Mouse (Mus musculus) forebrain, embryonic 16.5 days (tissue): ENCODE results near the gene Eed. TPM values are rescaled to one million over a fixed set of nuclear protein-coding genes. Genes with fewer than 3 reads are reported as not detected.

ENCODE experiments used
- ATAC-seq: fragments of 200-750 bp; cut with Nextera tagmentation; 2 replicates; pipeline ENCODE4 v1.8.0; 2017; ENCODE audit warnings: mild to moderate bottlenecking, moderate library complexity
- H3K27ac ChIP-seq: fragments of 300-500 bp; sonication (generic); 2 replicates; pipeline ENCODE4 v1.5.1; 2014; ENCODE audit warnings: low read length, control low read depth
- H3K27me3 ChIP-seq: fragments of 300-500 bp; sonication (generic); replicated peaks from 2 replicates; pipeline ENCODE4 v1.6.1; 2014; ENCODE audit warnings: low read length; ENCODE audit not compliant: control insufficient read depth, insufficient read depth
- H3K36me3 ChIP-seq: fragments of 300-500 bp; sonication (generic); 2 replicates; pipeline ENCODE4 v1.6.1; 2014; ENCODE audit not compliant: control insufficient read depth, insufficient read depth
- H3K4me1 ChIP-seq: fragments of 300-500 bp; sonication (generic); replicated peaks from 2 replicates; pipeline ENCODE4 v1.6.1; 2014; ENCODE audit warnings: low read length; ENCODE audit not compliant: control insufficient read depth, insufficient read depth
- H3K4me2 ChIP-seq: fragments of 300-500 bp; sonication (generic); 2 replicates; pipeline ENCODE4 v1.6.1; 2014; ENCODE audit warnings: mild to moderate bottlenecking, low read length, control low read depth
- H3K4me3 ChIP-seq: fragments of 300-500 bp; sonication (generic); replicated peaks from 2 replicates; pipeline ENCODE4 v1.5.1; 2014; ENCODE audit warnings: mild to moderate bottlenecking, low read length, control low read depth
- H3K9ac ChIP-seq: fragments of 300-500 bp; sonication (generic); replicated peaks from 2 replicates; pipeline ENCODE4 v1.6.1; 2014; ENCODE audit warnings: low read depth, low read length, control low read depth
- H3K9me3 ChIP-seq: fragments of 300-500 bp; sonication (generic); 2 replicates; pipeline ENCODE4 v1.6.1; 2016; ENCODE audit warnings: low read length; ENCODE audit not compliant: control insufficient read depth
- WGBS: fragments of 180-500 bp; shearing (Covaris S2); extraction: QIAGEN DNeasy Blood & Tissue Kit; methylation state at CpG from one replicate; pipeline ENCODE4 v1.1.7; 2014; 5-methylcytosine and 5-hydroxymethylcytosine counted together
- polyA plus RNA-seq: library from polyadenylated mRNA; unstranded; fragments of >200 nt; fragmentation: Nextera tagmentation; extraction: Ambion mirVana; gene quantifications from 2 replicates; pipeline ENCODE4 v1.2.1, GENCODE M21; 2015

Eed gene
- polyA plus RNA-seq, 1 experiment from 2014 or later: 35.0 TPM

DNA sequence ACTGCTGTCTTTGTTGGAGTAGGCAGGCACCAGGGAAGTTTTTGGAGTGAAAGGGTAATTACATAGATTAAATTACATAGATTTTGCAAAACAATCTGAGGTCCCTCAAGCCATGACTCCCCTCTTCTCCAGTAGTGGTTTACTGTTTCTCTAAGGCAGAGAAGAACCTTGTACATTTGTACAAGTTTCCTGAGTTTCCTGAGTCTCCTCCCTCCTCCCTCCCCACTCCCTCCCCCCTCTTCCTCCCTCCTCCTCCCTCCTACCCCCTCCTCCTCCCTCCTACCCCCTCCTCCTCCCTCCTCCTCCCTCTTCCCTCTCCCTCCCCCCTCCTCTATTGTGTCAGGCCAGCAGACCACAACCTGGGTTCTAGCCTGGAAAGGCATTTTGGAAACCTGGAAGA lies 3.6 kb upstream of the Eed start:
- H3K4me2 ChIP-seq: no peak overlapping the region
- H3K4me1 ChIP-seq: peaks cover 3% of the 10 kb centered on the region; the same call in 1 of the 2 replicates
- H3K9ac ChIP-seq: no peak overlapping the region
- H3K4me3 ChIP-seq: no peak overlapping the region
- no peaks in the 10 kb centered on the region for H3K36me3 ChIP-seq
- H3K27ac ChIP-seq: no peak overlapping the region
- no peak for ATAC-seq
- H3K9me3 ChIP-seq: no peaks in the 10 kb centered on the region
- no peaks in the 10 kb centered on the region for H3K27me3 ChIP-seq

DNA sequence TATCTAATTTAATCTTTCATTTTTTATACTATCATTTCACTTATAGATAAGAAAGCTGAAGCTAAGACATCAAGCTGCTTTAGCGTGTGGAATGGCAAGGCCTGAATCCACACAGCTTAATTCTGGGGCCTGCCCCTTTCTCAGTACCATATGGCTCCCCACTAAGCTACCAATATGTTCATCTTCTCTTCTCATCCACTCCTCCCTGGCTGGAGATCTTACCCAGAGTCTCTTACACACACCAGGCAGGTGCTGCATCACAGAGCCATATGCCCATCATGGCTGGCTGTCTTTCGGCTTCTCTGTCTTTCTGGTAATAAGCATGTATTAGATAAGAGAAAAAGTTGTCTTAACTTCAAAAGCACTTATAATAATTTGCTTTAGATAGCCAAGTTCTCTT lies 2.7 kb upstream of the Eed start:
- ATAC-seq: no peak
- H3K4me2 ChIP-seq: no peak overlapping the region
- WGBS: 67% methylated on average over 2 of the region's 2 CpGs
- no peak overlapping the region for H3K9ac ChIP-seq
- H3K36me3 ChIP-seq: no peaks in the 10 kb centered on the region
- H3K27me3 ChIP-seq: no peaks in the 10 kb centered on the region
- H3K27ac ChIP-seq: no peak overlapping the region; the same call in 1 of the 2 replicates
- H3K4me1 ChIP-seq: peaks cover 11% of the 10 kb centered on the region
- H3K9me3 ChIP-seq: no peaks in the 10 kb centered on the region
- no peak overlapping the region for H3K4me3 ChIP-seq

DNA sequence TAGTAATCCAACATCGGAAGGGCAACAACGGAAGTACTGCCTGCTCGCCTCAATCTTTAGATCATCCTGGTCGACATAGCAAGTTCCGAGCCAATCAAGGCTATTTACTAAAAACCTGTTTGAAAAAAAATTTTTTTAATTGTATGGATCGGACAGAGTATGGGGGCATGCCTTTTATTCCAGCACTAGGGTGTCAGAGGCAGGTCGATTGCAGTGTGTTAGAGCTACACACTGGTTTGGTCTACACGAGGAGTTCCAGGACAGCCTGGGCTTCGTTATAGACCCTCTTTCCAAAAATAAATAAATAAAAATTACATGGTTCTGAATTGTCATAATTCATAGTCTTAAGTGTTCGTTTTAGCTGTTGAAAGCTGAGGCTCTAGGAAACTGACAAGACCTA lies 774 bp upstream of the Eed start:
- Histone ChIP-seq H3K9ac (peak overlapping the region; percentile 89), H3K27me3 (no peaks in the 10 kb centered on the region), H3K4me2 (peak overlapping the region; percentile 78), H3K27ac (peak overlapping the region; percentile 99), H3K4me3 (peak overlapping the region; percentile 95), H3K36me3 (no peaks in the 10 kb centered on the region), H3K4me1 (peaks cover 12% of the 10 kb centered on the region), H3K9me3 (no peaks in the 10 kb centered on the region)
- peak; percentile 16 for ATAC-seq
- WGBS: 12% methylated on average over 10 of the region's 10 CpGs

DNA sequence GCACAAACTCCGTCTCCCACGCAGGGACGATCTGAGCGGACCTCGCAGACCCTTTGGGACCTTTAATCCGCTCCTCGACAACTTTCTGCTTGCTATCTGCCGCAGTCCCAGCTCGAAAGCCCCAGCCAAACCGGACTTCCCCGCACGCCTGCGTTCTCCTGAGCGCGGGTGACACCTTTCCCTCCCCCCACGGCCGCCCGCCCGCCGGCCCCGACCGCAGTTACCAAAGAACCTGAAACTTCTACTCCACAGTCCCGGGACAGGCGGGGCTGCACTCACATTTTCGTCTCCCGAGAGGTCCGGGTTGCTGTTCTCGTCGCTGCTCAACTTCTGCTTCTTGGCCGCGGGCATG lies 674 bp downstream of the Eed start:
- H3K9ac ChIP-seq: peak overlapping the region; percentile 89
- WGBS: 1% methylated on average over 31 of the region's 31 CpGs
- peaks cover 10% of the 10 kb centered on the region for H3K36me3 ChIP-seq
- H3K27ac ChIP-seq: peak overlapping the region; percentile 99
- peaks cover 12% of the 10 kb centered on the region for H3K4me1 ChIP-seq
- no peak for ATAC-seq
- no peaks in the 10 kb centered on the region for H3K9me3 ChIP-seq
- peak overlapping the region; percentile 89 for H3K4me2 ChIP-seq
- H3K4me3 ChIP-seq: peak overlapping the region; percentile 95
- no peaks in the 10 kb centered on the region for H3K27me3 ChIP-seq

DNA sequence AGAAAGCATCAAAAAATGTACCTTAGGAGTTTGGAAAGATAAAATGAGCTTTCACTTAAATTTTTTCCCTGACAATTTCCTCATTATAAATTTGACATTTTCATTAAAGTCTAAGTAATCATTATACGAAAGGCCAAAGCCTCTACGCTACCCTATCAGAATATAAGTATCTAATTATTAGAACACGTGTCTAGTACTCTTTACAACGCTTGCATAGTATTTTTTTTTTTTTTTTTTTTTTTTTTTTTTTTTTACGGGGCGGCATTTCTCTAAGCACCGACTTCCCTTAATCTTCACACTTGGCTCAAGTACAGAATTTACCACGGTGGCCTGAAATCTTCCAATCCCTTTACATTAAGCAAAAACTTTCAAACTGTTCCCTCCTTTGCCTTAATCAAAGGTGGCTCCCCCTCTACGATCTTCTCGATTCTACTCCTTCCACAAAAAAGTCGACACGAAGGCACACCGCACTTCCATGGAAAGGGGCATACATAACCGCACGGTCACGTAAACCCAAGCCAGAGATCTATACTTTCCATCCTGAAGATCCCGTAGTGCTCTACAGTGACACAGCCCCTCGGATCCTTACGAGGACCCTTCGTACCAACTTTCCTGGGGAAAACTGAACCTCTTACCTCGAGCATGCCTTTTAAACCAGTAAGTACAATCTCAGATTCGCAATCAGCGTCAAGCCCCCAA lies 1.2 kb downstream of the Eed start:
- Histone ChIP-seq H3K36me3 (peaks cover 10% of the 10 kb centered on the region), H3K9ac (peak overlapping the region; percentile 89), H3K27me3 (no peaks in the 10 kb centered on the region), H3K9me3 (no peaks in the 10 kb centered on the region), H3K4me1 (peaks cover 12% of the 10 kb centered on the region), H3K4me2 (peak overlapping the region; percentile 89), H3K4me3 (peak overlapping the region; percentile 95), H3K27ac (peak overlapping the region; percentile 99; the same call in 1 of the 2 replicates)
- WGBS: 1% methylated on average over 23 of the region's 23 CpGs
- no peak for ATAC-seq

DNA sequence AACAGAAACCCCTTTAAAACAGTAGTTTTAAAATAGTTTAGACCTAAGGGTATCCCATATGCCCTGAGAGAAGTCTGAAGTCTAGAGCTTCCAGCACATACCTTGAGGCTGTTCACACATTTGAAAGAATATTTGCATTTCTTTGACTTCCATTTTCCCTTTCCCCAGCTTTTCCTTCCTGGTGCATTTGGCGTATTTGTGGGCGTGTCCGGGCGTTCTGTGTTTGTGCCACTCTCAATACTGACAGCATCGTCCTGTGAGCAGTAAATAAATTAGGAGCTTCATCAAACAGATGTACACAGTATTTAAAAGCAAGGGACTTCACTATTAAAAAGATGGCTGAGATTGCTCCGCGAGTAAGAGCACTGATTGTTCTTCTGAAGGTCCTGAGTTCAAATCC lies 4.0 kb downstream of the Eed start:
- WGBS: 94% methylated on average over 7 of the region's 7 CpGs
- Histone ChIP-seq H3K27me3 (no peaks in the 10 kb centered on the region), H3K27ac (no peak overlapping the region), H3K4me2 (no peak overlapping the region), H3K4me3 (no peak overlapping the region), H3K4me1 (peaks cover 12% of the 10 kb centered on the region), H3K9ac (no peak overlapping the region), H3K36me3 (peaks cover 18% of the 10 kb centered on the region), H3K9me3 (no peaks in the 10 kb centered on the region)
- no peak for ATAC-seq

DNA sequence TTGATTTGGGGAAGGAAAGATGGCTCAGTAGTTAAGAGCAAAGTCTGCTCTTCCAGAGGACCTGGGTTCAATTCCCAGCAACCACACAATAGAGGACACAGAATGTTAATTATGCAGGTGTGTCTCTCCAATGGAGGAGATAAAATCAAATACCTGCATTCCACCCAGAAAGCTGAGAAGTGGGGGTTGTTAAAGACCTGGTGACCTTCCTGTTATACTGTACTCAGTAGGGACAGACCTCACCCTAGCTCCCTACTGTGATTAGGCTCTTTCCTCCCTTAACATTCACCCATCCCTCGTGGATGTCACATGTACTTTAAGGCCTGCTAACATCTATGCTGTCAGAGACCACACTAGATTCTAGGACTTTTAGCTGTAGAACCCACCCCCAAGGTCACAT lies 5.2 kb downstream of the Eed start:
- ATAC-seq: no peak
- 96% methylated on average over 1 of the region's 1 CpGs for WGBS

DNA sequence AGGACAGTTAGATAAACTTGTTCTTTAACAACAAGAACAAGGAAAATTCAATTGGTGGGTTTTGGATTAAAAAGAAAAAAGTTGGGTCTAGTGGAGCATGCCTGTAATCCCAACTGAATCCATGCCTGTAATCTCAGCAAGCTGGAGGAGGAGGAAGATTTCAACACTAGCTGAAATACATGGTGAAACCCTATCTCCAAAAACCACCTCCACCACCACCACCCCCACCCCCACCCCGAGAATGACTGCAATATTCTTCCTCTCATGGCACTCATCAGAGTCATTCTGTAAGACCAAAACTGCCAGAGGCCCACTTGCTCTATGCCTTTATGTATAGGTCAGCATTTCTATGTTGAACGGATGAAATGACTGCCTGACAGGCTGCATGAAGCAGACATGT lies 13.5 kb downstream of the Eed start:
- Histone ChIP-seq H3K4me1 (no peaks in the 10 kb centered on the region), H3K36me3 (peaks cover 5% of the 10 kb centered on the region), H3K9me3 (no peaks in the 10 kb centered on the region), H3K27me3 (no peaks in the 10 kb centered on the region), H3K9ac (no peak overlapping the region), H3K4me3 (no peak overlapping the region), H3K27ac (no peak overlapping the region), H3K4me2 (no peak overlapping the region)
- WGBS: 88% methylated on average over 2 of the region's 2 CpGs
- no peak for ATAC-seq

More for the DNA sequence above, 5.2 kb downstream of the Eed start:
- Histone ChIP-seq H3K9ac (no peak overlapping the region), H3K9me3 (no peaks in the 10 kb centered on the region), H3K27me3 (no peaks in the 10 kb centered on the region), H3K4me3 (no peak overlapping the region), H3K4me2 (no peak overlapping the region), H3K36me3 (peaks cover 18% of the 10 kb centered on the region), H3K27ac (no peak overlapping the region), H3K4me1 (peaks cover 9% of the 10 kb centered on the region)

DNA sequence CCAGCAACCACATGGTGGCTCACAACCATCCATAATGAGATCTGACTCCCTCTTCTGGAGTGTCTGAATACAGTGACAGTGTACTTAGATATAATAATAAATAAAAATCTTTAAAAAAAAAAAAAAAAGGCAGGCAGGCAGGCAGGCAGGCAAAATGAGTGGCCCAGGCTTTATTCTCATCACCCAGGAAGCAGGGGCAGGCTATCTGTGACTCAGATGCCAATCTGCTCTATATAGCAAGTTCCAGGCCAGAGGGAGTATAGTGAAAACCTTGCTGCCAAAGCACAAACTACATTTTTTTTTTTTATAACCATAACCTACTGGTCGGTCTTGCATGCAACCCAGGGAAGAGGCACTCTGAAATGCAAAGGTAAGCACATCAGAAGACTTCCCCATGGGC lies 14.0 kb downstream of the Eed start:
- no peak for ATAC-seq
- H3K9me3 ChIP-seq: no peaks in the 10 kb centered on the region
- 93% methylated on average over 1 of the region's 1 CpGs for WGBS
- H3K36me3 ChIP-seq: peaks cover 5% of the 10 kb centered on the region
- H3K9ac ChIP-seq: no peak overlapping the region
- H3K4me2 ChIP-seq: no peak overlapping the region
- H3K27ac ChIP-seq: no peak overlapping the region
- no peak overlapping the region for H3K4me3 ChIP-seq
- H3K27me3 ChIP-seq: no peaks in the 10 kb centered on the region
- no peaks in the 10 kb centered on the region for H3K4me1 ChIP-seq

DNA sequence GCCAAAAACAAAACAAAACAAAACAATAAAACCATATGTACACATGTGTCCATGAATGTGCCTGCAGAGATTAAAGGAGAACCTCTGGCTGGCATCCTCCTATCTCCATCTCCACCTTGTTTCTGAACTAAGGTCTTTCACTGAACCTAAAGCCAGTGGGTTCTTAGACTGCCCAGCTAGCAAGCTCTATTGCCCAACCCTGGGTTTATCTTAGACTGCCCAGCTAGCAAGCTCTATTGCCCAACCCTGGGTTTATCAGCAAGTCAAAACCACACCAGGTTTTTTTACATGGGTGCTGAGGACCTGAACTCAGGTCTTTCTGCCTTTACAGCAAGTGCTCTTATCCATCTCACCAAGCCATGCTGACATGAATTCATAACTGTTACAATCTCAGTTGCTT lies 17.6 kb downstream of the Eed start:
- Histone ChIP-seq H3K4me3 (no peak overlapping the region), H3K27me3 (no peaks in the 10 kb centered on the region), H3K27ac (no peak overlapping the region), H3K9ac (no peak overlapping the region), H3K36me3 (peaks cover 6% of the 10 kb centered on the region), H3K4me1 (no peaks in the 10 kb centered on the region), H3K4me2 (no peak overlapping the region), H3K9me3 (no peaks in the 10 kb centered on the region)
- ATAC-seq: no peak
